Comparison of ENCODE assay signal across 22 mouse cellular contexts in the genomic region with DNA sequence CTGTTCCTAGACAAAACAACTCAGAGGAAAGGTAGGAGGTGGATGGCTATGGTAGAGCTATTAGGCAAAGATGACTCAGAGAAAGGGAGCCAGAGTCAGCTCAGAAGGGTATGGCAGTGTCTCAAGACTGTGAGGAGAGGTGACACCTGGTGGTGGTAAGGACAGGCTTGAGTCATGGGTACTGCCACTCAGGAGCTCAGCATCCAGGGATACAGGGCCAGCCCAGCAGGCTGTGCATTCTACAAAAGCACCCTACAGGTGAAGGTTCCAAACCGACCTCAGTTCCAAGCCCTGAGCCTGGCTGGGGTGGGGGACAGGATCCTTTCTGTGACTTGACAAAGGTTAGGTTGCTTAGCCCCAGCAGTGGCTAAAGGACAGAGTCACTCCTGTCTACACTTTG. TPM values are rescaled to one million over a fixed set of nuclear protein-coding genes. Genes with fewer than 3 reads are reported as not detected.
A peak's percentile ranks its signal among the peaks of the same experiment; 100 is the strongest.
DNase-seq lines count a peak whose midpoint lies in the region; ATAC-seq and TF ChIP-seq lines count a peak whose summit lies in the region.
"Had no signal": no experiment of that assay in that cellular context is flagged by ENCODE, and none has a peak within 500 bp of the region (broad histone marks: within the 10 kb centered on the region; RNA-seq: fewer than 3 reads in every experiment).

No protein-coding gene starts in this region.

- peak overlapping the region; percentile 97 for H3K27ac ChIP-seq in cerebellum, adult 2 months (ENCODE audit: insufficient read depth, low read length)
- H3K27ac ChIP-seq in kidney, adult 2 months (ENCODE audit: insufficient read depth, low read depth, low read length): no peak overlapping the region
- no peak overlapping the region for H3K27ac ChIP-seq in midbrain, postnatal 0 days (ENCODE audit: low read depth, low read length)
- no peak overlapping the region for H3K27ac ChIP-seq in midbrain, embryonic 15.5 days
- no peak overlapping the region for H3K27ac ChIP-seq in stomach, postnatal 0 days (replicated peaks)
- H3K27ac ChIP-seq: heart, embryonic 15.5 days; hindbrain, postnatal 0 days had no signal

- DNase-seq in cerebellum, adult 2 months: peak; percentile 65 to 84
- DNase-seq in cerebellum, postnatal 36 days: no peak
- no peak for DNase-seq in kidney, adult 2 months
- no peak for DNase-seq in kidney, postnatal 25 days
- no peak for DNase-seq in midbrain, postnatal 0 days (ENCODE audit: low spot score)
- no peak for DNase-seq in stomach, postnatal 0 days (ENCODE audit: low spot score)
- DNase-seq in adrenal gland, postnatal 10 days: no peak
- DNase-seq: adrenal gland, adult 8-10 months; B cell, adult 2 months; gastrocnemius, postnatal 10 days; heart, adult 18-20 months; heart, postnatal 4 days; kidney, adult 8-10 months; kidney, postnatal 4 days; lung, postnatal 36 days; retina, postnatal 1 day; right cerebral cortex, postnatal 4 days; thymus, postnatal 14 days had no signal

- H3K4me3 ChIP-seq in cerebellum, adult 2 months (replicated peaks; ENCODE audit: insufficient read depth, low read depth, low read length): no peak overlapping the region
- H3K4me3 ChIP-seq in kidney, adult 2 months (ENCODE audit: insufficient read depth, low read depth, low read length): no peak overlapping the region
- no peak overlapping the region for H3K4me3 ChIP-seq in midbrain, postnatal 0 days (ENCODE audit: low read depth, low read length)
- H3K4me3 ChIP-seq in midbrain, embryonic 15.5 days: no peak overlapping the region
- no peak overlapping the region for H3K4me3 ChIP-seq in stomach, postnatal 0 days (ENCODE audit: low read depth, low read length)
- H3K4me3 ChIP-seq: heart, embryonic 15.5 days had no signal

- H3K36me3 ChIP-seq in kidney, adult 2 months (ENCODE audit: control insufficient read depth, insufficient read depth, low read length): no peaks in the 10 kb centered on the region
- peaks cover 23% of the 10 kb centered on the region for H3K36me3 ChIP-seq in midbrain, postnatal 0 days (ENCODE audit: insufficient read depth, low read length)
- H3K36me3 ChIP-seq in midbrain, embryonic 15.5 days (replicated peaks): peaks cover 14% of the 10 kb centered on the region; the same call in 1 of the 2 replicates
- no peaks in the 10 kb centered on the region for H3K36me3 ChIP-seq in stomach, postnatal 0 days (ENCODE audit: control insufficient read depth, insufficient read depth, low read length)
- H3K36me3 ChIP-seq: heart, embryonic 15.5 days had no signal

- no peak overlapping the region for H3K9ac ChIP-seq in midbrain, postnatal 0 days (replicated peaks; ENCODE audit: low read length, poor library complexity, severe bottlenecking)
- no peak overlapping the region for H3K9ac ChIP-seq in midbrain, embryonic 15.5 days
- H3K9ac ChIP-seq in stomach, postnatal 0 days (ENCODE audit: low read length): no peak overlapping the region
- H3K9ac ChIP-seq: heart, embryonic 15.5 days had no signal

- H3K27me3 ChIP-seq in cerebellum, adult 2 months (ENCODE audit: control insufficient read depth, insufficient read depth, low read length): no peaks in the 10 kb centered on the region
- H3K27me3 ChIP-seq in kidney, adult 2 months (replicated peaks; ENCODE audit: control insufficient read depth, insufficient read depth, low read length): no peaks in the 10 kb centered on the region
- no peaks in the 10 kb centered on the region for H3K27me3 ChIP-seq in midbrain, postnatal 0 days (ENCODE audit: insufficient read depth, low read length)
- no peaks in the 10 kb centered on the region for H3K27me3 ChIP-seq in midbrain, embryonic 15.5 days (replicated peaks)
- H3K27me3 ChIP-seq in stomach, postnatal 0 days (ENCODE audit: control insufficient read depth, insufficient read depth, low read length): no peaks in the 10 kb centered on the region
- H3K27me3 ChIP-seq: Patski had no signal

- H3K9me3 ChIP-seq in midbrain, postnatal 0 days (ENCODE audit: low read length): no peaks in the 10 kb centered on the region
- no peaks in the 10 kb centered on the region for H3K9me3 ChIP-seq in midbrain, embryonic 15.5 days
- H3K9me3 ChIP-seq in stomach, postnatal 0 days (ENCODE audit: control insufficient read depth, low read length): no peaks in the 10 kb centered on the region
- H3K9me3 ChIP-seq: heart, embryonic 15.5 days had no signal

- TF ChIP-seq POLR2A in cerebellum, adult 2 months (IDR thresholded peaks at IDR 0.05; ENCODE audit: borderline replicate concordance, insufficient read depth, low read length): no peak
- TF ChIP-seq POLR2A in kidney, adult 2 months (IDR thresholded peaks at IDR 0.05; ENCODE audit: low read depth, low read length): no peak

- no peak for TF ChIP-seq EP300 in stomach, postnatal 0 days (optimal IDR thresholded peaks at IDR 0.05)

- 29% methylated on average over 1 of the region's 1 CpGs for WGBS in cerebellum, adult 2 months
- 89% methylated on average over 1 of the region's 1 CpGs for WGBS in kidney, adult 2 months
- WGBS in midbrain, postnatal 0 days: 82% methylated on average over 1 of the region's 1 CpGs
- WGBS in midbrain, embryonic 15.5 days: 64% methylated on average over 1 of the region's 1 CpGs
- 72% methylated on average over 1 of the region's 1 CpGs for WGBS in stomach, postnatal 0 days

- peaks cover 82% of the 10 kb centered on the region for H3K4me1 ChIP-seq in cerebellum, adult 2 months (ENCODE audit: control insufficient read depth, insufficient read depth, low read length)
- peaks cover under 1% of the 10 kb centered on the region; the same call in 1 of the 2 replicates for H3K4me1 ChIP-seq in kidney, adult 2 months (ENCODE audit: control insufficient read depth, insufficient read depth, low read length)
- no peaks in the 10 kb centered on the region for H3K4me1 ChIP-seq in midbrain, postnatal 0 days (ENCODE audit: insufficient read depth, low read length)
- H3K4me1 ChIP-seq in midbrain, embryonic 15.5 days: no peaks in the 10 kb centered on the region
- no peaks in the 10 kb centered on the region for H3K4me1 ChIP-seq in stomach, postnatal 0 days (replicated peaks; ENCODE audit: control insufficient read depth, insufficient read depth)

- H3K4me2 ChIP-seq in midbrain, postnatal 0 days (ENCODE audit: low read depth, low read length, poor library complexity, severe bottlenecking): no peak overlapping the region
- no peak overlapping the region for H3K4me2 ChIP-seq in midbrain, embryonic 15.5 days
- H3K4me2 ChIP-seq in stomach, postnatal 0 days (replicated peaks; ENCODE audit: low read depth): no peak overlapping the region
- H3K4me2 ChIP-seq: heart, embryonic 15.5 days had no signal

- TF ChIP-seq CTCF in cerebellum, adult 2 months (IDR thresholded peaks at IDR 0.05; ENCODE audit: borderline replicate concordance, insufficient read depth, low read depth, low read length): peak; percentile 47; the same call in 1 of the 2 replicates
- peak; percentile 28; the same call in 1 of the 2 replicates for TF ChIP-seq CTCF in kidney, adult 2 months (conservative IDR thresholded peaks at IDR 0.05; ENCODE audit: insufficient read depth, insufficient read length, low read depth, low read length)
- TF ChIP-seq CTCF in midbrain, postnatal 0 days (IDR thresholded peaks at IDR 0.05): peak; percentile 12; the same call in 1 of the 2 replicates
- TF ChIP-seq CTCF in stomach, postnatal 0 days (IDR thresholded peaks at IDR 0.05; ENCODE audit: low read depth): peak; percentile 48

- ATAC-seq in midbrain, postnatal 0 days (ENCODE audit: low FRiP score): no peak
- ATAC-seq in midbrain, embryonic 15.5 days (replicated peaks): no peak
- ATAC-seq in stomach, postnatal 0 days (ENCODE audit: low FRiP score, low TSS enrichment): no peak
- ATAC-seq: hindbrain, postnatal 0 days; Patski had no signal

RNA-seq across cellular contexts. Expression of a gene that starts 39.0 kb away (rescaled TPM):
- 94.5 and 109 TPM in 2 replicates for polyA plus RNA-seq in cerebellum, adult 2 months (2012; rRNA removed)
- polyA plus RNA-seq in kidney, adult 2 months (2012; rRNA removed): 68.9 and 75.5 TPM in 2 replicates
- total RNA-seq in midbrain, postnatal 0 days (2014; rRNA removed): 39.5 and 48.7 TPM in 2 replicates
- 56.6 and 57.1 TPM in 2 replicates for polyA plus RNA-seq in midbrain, postnatal 0 days (2015; fragmentation: Nextera tagmentation; extraction: Ambion mirVana)
- 78.5 and 87.4 TPM in 2 replicates for polyA plus RNA-seq in midbrain, embryonic 15.5 days (2015; fragmentation: Nextera tagmentation; extraction: Ambion mirVana)
- polyA plus RNA-seq in stomach, postnatal 0 days (2015; fragmentation: Nextera tagmentation; extraction: Ambion mirVana): 43.5 and 46.3 TPM in 2 replicates
- 10 to 100 TPM; 41.1 to 47.3 TPM for total RNA-seq in adrenal gland, postnatal 10 days (2021)

Comparison
In these comparisons a context has a peak if more than half of its experiments do, and no peak if none do; other contexts are left out.
1. DNase-seq: peak in cerebellum, adult 2 months (2 of 2); none in cerebellum, postnatal 36 days (0 of 2), kidney, adult 2 months (single experiment), kidney, postnatal 25 days (0 of 2), midbrain, postnatal 0 days (single experiment), stomach, postnatal 0 days (single experiment) and adrenal gland, postnatal 10 days (single experiment).
2. Peak in every context shown above with its lines, with median percentiles within 50 percentile points of each other: CTCF ChIP-seq.